Mouse (Mus musculus): ENCODE data around the gene B3galt4.

The B3galt4 gene

GRCm38 (mm10) chr17:33902491-33902890, 48.8 kb downstream of the B3galt4 start:
- no peak for DNase-seq

GRCm38 (mm10) chr17:33902079-33902478, 49.2 kb downstream of the B3galt4 start:
- DNase-seq: no peak

GRCm38 (mm10) chr17:33901653-33902052, 49.6 kb downstream of the B3galt4 start:
- DNase-seq: no peak

GRCm38 (mm10) chr17:33900989-33901314, 50.3 kb downstream of the B3galt4 start:
- DNase-seq: peak; percentile 6

- peak; percentile 26 for DNase-seq
These were observed 50.9 kb downstream of the B3galt4 start for GRCm38 (mm10) chr17:33900281-33900988.

All from cerebellum, adult 11-12 months (tissue).